Mouse (Mus musculus) cerebellum, adult 11 months (tissue): ENCODE measurements around the gene Syne4.

ENCODE experiments used
- DNase-seq: peaks from one replicate; pipeline ENCODE4 v3.0.0; 2022

Syne4 gene

DNA sequence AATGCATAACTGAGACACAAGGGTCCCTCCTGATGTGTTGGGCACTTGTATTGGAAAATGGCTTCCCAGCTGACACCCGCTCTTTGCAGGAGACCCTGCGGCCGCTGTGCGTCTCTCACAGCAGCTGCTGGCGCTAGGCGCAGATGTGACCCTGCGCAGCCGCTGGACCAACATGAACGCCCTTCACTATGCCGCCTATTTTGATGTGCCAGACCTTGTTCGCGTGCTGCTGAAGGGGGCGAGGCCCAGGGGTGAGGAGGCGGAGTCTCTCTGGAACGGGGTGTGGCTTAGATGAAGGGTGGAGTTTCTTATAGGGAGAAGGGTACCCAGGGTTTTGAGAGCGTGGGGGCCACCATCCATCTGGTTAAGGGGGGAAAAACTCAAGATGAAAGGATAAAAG lies 17.3 kb upstream of the Syne4 start:
- no peak for DNase-seq

DNA sequence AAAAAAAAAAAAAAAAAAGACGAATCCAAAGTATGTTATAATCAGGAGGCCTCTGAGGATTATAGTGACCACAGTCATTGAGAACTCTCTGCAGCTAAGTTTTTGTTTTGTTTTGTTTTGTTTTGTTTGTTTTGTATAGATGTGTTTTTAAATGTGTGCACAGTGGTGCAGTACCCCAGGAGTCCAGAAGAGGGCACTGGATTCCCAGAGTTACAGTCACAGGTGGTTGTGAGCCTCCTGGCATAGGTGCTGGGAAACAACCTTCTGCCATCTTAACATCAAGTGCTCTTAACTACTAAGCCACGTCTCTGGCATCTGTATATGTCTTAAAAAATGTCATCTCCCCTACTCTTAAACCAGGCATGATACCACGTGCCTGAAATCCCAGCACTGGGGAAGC lies 13.7 kb upstream of the Syne4 start:
- DNase-seq: no peak

DNA sequence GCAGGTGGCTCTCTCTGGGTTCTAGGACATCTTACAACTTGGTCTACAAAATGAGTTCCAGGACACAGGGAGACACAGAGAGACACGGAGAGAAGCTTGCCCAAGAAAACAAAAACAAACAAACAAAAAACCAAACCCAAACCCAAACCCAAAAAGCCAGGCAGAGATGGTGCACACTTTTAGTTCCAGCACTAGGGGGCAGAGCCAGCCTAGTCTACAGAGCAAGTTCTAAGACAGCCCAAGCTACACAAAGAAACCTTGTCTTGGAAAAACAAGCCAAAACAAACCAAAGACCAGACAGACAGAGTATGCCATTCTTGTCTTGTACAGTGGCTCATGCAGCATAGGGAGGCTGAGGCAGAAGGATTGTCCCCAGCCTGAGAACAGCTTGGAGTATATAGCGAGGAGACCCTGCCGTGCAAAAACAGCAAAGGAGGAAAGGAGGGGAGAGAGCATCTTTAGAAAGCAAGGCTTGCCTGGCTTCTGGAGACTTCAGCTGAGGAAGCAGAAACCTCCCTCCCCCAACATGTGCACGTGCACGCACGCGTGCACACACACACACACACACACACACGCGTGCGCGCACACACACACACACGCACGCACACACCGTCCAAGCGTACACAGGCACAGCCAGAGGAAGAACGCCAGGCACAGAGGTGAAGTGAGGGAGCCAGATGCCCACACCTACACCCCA lies 8.4 kb upstream of the Syne4 start:
- no peak for DNase-seq

DNA sequence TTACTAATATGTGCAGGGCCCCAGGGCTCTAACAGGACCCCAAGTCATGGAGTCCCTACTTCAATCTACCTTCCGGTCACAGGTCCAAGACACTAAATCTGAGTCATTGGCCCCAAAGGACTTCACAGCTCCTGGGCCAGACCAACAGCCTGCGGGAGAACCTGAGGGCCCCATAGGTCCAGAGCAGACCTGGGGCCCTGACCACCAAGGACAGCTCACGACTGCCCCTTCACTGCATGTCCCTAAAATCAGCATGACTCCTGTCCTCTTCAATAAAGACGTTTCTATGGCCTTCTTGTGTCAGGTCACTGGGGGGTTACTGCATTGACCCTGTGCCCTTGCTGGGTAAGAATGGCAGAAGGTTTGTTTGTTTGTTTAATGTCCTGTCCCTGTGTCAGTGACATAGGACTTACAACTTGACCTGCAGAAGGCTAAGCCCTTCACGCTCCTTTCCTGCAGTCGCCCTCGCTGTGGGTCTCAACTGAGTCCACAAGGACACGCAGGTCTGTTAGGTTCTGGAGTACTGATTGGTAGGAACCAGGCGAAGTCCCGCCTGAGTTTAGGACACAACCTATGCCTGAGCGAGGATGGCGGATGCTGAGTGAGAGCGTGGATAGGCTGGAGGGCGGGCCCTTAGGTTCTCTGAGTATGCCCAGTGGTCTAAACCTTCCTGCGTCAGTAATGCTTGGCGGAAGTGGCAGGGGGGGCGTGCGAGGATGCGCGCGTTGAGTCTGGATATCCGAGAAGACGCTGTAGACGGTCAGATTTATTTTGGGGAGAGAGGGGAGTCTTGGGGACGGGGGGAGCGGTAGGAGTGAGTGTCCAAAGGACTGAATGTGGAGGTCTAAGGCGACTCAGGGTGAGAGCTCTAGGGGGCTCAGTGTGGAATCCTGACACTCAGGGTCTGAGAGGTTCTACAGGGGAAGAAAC lies 6.3 kb upstream of the Syne4 start, which contains the start of gene Alkbh6:
Alkbh6 (plus strand) TSS at position 642 of the 930 bp plus-strand sequence.
- DNase-seq: peak; percentile 93

DNA sequence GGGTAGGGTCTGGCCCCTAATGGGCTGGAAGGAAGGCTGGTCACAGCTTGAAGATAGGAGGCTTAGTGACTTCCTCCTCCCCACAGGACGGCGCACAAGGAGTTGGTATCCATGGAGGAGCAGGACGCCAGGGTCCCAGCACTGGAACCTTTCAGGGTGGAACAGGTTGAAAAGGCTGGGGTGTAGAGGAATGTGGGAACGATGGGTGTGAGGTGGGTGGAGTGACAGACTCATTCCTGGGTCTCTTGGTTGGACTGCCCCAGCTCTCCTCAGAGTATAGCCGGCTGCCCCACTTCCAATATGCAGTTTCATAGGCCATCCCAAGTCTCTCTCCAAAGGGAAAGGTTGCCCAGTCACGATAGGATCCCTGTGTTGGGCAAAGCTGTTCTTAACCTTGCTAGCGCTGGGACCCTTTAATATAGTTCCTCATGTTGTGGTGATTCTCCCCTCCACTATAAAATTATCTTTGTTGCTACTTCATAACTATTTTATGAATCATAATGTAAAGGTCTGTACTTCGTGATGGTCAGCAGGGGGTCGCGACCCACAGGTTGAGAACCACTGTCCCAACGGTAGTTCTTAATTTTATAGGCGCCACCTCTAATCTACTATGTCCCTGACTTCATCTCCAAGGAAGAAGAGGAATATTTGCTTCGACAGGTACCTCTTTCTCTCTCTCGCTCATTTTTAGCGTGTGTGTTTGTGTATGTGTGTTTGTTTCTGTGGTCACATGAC lies 5.0 kb upstream of the Syne4 start:
- DNase-seq: no peak

DNA sequence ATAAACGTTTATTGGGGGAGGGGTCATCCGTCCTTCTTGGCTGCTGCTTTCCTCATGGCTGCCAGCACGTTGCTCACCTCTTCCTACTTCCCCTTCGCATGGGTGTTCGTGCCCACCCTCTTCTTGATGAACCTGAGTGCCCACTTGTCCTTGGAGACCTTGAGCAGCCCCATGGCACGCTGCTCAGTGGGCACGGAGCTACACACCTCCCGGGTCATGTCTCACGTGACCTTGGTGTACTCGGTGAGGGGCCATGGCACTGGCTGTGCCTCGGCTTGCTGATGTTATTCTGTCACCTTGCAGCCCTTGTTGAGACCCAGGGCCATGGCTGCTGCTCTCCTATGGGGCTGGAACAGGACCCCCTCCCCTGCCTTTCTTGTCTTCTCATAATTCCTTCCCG lies 4.5 kb upstream of the Syne4 start:
- DNase-seq: no peak

DNA sequence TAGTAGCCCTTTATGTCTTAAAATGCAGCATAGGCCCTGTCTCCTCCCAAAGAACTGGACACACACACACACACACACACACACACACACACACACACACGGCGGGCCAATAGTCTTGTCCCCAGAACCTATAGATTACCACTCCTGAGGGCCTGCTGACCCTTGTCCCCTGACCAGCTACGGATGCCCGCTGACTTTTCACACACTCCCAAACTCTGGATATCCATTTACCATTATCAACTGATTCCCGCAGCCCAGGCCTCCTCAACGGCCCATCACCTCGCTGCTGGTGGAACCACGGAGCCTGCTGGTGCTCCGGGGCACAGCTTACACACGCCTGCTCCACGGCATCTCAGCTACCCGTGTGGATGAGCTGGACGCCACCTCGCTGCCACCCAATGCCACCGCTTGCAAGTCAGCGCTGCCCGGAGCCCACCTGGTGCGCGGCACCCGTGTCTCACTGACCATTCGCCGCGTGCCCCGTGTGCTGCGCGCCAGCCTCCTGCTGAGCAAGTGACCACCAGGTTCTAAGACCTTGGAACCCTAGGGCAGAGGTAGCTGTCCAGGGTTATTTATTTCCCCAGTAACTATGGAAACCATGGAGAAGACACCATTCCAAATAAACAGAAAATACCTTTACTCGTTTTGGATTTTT lies 814 bp upstream of the Syne4 start:
- DNase-seq: no peak

DNA sequence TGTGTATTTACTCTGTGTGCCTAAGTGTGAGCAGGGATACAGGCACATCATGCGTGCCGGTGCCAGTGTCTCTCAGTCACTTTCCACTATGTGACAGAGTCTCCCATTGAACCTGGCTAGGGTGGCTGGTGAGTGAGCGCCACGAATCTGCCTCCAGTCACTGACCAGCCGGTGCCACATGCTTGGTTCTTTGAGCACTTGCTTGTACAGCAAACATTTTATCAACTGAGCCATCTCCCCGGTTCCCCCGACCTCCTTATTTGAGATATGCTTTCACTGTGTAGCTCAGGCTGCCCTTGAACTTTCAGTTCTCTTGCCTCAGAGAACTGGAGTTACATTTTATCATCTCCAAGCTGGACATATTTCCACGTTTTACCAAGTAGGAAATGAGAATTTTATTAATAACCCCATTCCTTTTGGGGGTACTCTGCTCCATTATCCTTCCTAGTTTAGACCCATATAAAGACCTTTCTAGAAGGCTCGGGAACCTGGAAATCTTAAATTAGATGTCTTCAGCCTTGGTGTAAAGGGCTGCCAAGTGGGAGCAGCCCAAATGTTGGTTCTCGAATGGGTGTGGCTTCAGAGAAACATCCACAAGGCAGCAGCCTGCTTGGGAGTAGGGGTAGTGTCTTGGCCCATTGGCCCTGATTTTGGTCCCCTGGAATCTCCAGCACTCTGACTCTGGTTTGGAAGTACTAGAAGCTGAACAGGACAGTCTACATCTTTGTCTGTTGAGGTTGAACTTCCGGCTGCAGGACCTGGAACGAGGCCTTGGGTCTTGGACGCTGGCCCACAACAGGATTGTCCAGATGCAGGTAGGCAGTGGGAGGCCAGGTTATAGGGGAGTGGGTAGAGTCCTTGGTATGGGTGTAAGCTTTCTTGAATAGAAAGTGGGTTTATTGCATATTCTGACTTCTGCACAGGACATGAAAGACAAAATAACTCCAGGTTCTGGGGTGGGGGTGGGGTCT lies 1.2 kb downstream of the Syne4 start:
- DNase-seq: no peak

DNA sequence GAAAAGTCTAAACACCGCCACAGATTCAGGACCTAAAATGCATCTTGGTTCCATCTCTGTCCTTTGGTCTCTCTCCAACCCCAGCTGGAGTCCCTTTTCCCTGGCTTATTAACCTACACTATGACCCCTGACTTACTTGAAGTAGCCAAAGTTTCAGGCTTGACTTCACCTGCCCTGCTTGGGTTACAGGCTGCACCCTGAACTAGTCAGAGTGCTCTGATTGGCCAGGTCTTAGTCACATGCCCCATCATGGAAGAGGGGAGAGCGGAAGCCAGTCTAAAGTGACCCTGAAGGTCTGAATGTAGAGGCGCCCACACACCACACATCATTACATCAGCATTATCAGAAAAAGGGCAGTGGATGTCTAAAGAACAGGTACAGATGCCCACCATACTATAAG lies 3.5 kb downstream of the Syne4 start:
- DNase-seq: no peak

DNA sequence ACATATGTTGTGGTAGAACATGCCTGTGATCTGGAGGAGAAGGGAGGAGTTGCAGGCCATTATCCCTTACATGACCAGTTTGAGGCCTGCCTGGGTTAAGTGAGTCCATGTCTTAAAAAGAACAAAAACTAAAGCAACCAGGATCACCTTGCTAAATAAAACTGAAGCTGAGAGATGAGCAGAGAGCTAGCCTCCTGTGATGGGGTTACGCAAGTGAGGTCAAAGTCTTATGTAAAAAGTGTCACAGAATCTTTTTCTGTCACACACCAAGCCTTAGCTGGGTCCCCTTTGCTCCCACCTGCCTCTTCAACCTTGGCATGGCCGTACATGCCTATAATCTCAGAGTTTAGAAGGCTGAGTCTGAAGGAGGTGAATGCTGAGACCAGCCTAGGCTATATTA lies 6.3 kb downstream of the Syne4 start:
- no peak for DNase-seq

DNA sequence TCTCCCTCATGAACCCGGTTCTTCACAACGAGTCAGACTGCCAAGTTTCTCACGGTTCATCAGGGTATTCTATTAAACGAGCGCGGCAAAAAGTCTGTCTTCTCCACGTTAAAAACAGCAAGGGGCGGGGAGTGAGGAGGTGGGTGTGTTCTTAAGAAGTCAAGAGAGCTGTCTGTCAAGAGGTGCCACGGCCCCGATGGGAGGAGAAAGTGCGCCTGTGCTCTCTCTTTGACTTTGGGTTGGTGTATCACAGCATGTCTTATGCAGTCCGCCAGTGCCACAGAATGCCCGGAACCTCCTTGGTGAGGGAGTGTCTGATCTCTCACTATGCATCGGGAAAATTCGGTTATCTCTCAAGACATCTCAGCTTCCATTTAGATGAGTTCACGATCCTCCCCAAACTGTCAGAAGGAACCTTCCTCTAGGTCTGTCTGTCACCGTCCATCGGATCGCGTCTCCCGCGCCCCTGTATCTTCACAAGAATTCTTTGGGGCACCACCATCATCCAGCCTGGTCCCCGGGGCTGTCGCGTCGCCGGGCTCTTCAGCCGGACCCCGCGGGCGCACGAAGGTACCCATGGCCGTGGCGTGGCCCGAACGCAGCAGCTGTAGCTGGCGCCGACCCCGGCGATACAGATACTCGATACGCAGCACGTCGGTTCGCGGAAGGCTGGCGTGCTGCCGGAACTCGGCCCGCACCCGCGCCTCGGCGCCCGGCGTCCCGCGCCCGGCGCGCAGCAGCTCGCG lies 7.1 kb downstream of the Syne4 start, which contains the start of gene E130208F15Rik:
E130208F15Rik (plus strand) TSS at position 202 of the 746 bp plus-strand sequence.
- peak; percentile 68 for DNase-seq

DNA sequence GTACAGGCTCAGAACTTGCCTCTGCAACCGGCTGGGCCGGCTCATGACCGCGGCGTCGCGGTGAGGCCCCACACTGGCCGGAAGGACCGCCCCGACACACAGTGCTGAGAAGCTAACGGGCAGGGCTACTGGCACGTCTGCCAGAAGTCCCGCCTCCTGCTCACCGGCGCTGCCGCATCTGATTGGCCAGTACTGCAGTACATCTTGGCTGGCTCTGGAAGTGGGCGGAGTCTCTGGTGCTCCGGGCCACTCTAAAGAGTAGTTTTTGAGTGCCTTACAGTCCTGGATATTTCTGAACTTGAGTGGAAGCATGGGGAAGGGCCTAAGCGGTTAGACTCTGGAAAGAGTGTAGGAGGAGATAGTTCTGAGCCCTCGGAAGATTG lies 7.7 kb downstream of the Syne4 start:
- peak; percentile 97 for DNase-seq

DNA sequence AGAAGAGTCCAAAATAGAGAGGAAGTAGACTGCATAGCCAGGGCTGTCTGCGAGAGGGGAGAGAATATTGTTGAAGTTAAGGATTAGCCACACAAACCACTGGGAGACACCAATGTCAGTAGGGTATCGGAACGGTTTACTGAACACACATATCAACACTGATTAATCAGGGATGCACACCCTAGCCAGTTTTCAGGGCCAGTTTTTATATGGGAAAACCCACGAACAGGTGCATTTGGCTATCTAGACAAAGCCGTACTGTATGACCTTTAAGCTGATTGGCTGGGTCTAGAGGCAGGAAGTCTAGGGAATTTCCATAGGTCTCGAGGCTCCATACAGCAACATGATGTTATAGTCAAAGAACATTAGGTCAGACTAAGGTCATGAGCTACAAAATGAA lies 8.3 kb downstream of the Syne4 start:
- DNase-seq: no peak

DNA sequence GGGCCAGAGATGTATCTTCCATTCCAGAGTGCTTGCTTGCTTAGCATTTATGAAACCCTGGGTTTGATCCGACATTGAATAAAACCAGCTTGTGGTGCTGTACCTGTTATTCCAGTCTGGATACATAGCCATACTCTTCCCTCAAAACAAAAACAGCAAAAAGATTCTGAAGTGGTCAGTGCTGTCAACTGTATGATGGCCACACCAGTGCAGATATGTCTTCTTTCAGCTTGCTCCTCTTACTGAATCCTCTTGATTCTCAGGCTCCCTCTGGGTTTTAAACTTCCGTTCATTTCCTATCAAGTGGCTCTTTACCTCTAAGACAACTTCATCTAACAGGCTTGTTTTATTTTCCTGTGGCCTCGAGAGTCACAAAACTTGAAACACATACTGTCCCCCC lies 9.2 kb downstream of the Syne4 start, which contains the start of gene Sdhaf1:
Sdhaf1 (minus strand) TSS at position 101 of the 400 bp plus-strand sequence.
- no peak for DNase-seq

DNA sequence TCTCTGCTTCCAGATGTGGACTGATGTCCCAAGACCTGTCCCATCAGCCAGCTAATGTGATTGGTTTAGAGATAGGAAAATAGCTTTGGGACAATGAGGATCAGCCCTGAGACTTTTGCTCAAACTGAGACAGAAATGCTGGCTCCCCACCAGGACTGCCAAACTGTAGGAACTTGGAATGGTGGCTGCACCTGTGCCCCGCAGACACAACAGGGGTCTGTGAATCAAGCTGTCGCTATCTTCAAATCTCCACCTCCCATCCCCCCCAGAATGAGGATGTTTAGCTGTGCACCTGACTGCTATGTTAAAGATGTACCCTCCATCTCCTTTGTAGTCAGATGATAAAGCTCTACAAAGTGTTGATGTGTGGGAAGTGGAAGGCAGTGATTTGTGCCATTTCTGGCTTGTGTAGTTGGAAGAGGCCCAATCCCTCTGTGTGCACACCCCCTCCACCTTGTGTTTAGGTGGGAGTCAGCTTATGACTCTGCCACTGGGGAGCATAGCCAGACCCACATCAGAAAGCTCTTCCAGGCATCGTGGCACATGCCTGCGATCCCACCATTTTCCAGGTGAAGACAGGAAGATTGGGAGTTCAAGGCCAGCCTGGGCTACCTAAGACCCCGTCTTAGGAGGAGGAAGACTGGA lies 9.8 kb downstream of the Syne4 start:
- no peak for DNase-seq

DNA sequence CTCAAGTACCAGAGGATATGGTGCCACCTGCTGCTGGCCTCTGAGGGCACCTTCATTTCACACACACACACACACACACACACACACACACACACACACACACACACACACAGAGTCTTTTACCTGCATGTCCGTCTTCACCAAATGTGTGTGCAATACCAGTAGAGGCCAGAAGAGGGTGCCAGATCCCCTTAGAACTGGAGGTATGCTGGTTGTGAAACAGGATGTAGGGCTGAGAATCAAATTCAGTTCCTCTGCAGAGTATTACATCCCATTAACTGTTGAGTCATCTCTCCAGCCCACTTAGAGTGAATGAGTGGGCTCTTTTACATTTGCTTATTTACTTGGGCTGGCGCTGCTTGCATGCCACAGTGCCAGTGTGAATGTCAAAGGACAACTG lies 10.8 kb downstream of the Syne4 start:
- DNase-seq: no peak

DNA sequence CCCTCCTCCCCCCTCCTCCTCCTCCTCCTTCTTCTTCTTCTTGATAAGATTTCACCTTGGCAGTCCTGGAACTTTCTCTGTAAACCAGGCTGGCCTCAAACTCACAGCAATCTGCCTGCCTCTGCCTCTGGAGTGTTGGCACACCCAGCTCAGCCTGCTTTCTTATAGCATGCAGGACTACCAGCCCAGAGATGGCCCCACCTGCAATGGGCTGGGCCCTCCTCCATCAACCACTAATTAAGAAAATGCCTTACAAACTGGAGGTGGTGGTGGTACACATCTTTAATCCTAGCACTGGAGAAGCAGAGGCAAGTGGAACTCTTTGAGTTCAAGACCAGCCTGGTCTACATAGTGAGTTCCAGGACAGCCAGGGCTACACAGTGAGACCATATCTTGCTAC lies 11.8 kb downstream of the Syne4 start:
- no peak for DNase-seq

DNA sequence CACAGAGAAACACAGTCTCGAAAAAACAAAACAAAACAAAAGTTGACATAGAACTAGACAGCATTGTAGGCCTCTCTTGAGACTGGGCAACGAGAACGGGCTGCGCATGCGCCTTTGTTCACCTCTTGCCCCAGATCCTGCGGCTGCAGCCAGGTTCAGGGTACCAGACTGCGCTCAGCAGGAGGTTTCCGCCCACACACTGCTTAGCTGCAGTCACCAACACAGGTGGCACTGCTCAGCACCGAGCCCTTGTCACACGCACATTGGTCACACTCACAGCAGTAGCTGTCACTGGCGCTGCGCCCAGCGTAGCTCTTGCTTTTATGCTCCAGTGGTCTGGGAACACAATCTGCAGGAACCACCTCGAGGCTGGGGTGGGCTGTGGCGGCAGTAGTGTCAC lies 12.5 kb downstream of the Syne4 start:
- peak; percentile 96 for DNase-seq

DNA sequence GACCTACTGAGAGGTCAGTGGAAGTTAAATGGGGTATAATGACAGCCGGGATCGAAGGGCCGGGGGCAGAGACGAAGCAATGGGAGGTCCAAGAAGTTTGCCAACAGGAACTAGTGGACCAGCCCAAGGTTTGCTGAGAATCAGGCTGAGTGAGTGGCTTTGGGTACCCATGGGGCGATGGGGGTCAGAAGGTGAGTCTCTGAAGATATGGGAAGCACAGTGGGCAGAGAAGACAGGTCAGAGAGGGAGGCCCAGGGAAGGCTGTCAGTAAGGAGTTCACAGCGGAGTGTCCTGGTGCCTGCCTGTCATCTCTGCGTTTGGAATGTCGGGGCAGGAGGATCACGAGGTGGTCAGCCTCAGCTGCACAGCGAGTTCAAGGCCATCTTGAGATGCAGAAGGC lies 13.8 kb downstream of the Syne4 start:
- DNase-seq: no peak

DNA sequence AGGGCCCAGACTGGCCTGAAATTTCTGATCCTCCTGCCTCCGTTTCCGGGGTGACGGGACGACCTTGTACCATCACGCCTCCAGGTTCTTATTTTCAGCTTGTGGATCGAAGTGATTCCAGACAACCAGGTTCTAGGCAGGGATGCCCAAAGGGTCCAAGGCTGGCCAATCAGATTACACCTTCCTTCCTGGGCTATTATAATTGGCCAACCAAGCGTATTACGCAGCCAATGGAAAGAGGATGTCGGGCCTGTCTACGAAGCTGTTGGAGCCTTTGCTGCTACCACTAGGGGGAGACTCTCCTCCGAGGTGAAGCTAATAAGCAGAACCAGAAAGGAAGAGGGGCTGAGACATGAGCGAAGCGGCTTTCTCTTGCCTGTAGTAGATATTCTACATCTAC lies 17.3 kb downstream of the Syne4 start:
- peak; percentile 93 for DNase-seq
